Mouse (Mus musculus) lung, postnatal 0 days (tissue): ENCODE data around the gene Tmem9. TPM values are rescaled to one million over a fixed set of nuclear protein-coding genes. Genes with fewer than 3 reads are reported as not detected.

Experiments used
- ATAC-seq: fragments of 200-750 bp; cut with Nextera tagmentation; 2 replicates; pipeline ENCODE4 v1.8.0; 2017; ENCODE audit warnings: moderate library complexity
- DNase-seq: peaks from one replicate; pipeline ENCODE4 v3.0.0-alpha.2; 2016; ENCODE audit warnings: low spot score
- H3K27ac ChIP-seq: fragments of 300-500 bp; sonication (generic); 2 replicates; pipeline ENCODE4 v1.5.1; 2014; ENCODE audit warnings: antibody characterized with exemption, mild to moderate bottlenecking, low read length, mixed read lengths
- H3K27me3 ChIP-seq: fragments of 300-500 bp; sonication (generic); replicated peaks from 2 replicates; pipeline ENCODE4 v1.6.1; 2014; ENCODE audit warnings: low read length, mixed read lengths; ENCODE audit not compliant: insufficient read depth
- H3K36me3 ChIP-seq: fragments of 300-500 bp; sonication (generic); 2 replicates; pipeline ENCODE4 v1.6.1; 2014; ENCODE audit warnings: low read length, mixed read lengths; ENCODE audit not compliant: insufficient read depth
- H3K4me1 ChIP-seq: fragments of 300-500 bp; sonication (generic); 2 replicates; pipeline ENCODE4 v1.6.1; 2014; ENCODE audit warnings: antibody characterized with exemption, low read depth, low read length, mixed read lengths; ENCODE audit not compliant: insufficient read depth
- H3K4me2 ChIP-seq: fragments of 300-500 bp; sonication (generic); replicated peaks from 2 replicates; pipeline ENCODE4 v1.6.1; 2014; ENCODE audit warnings: low read depth, mild to moderate bottlenecking, low read length, moderate library complexity, mixed read lengths
- H3K4me3 ChIP-seq: fragments of 300-500 bp; sonication (generic); 2 replicates; pipeline ENCODE4 v1.5.1; 2014; ENCODE audit warnings: low read depth, low read length
- H3K9ac ChIP-seq: fragments of 300-500 bp; sonication (generic); replicated peaks from 2 replicates; pipeline ENCODE4 v1.6.1; 2014; ENCODE audit warnings: low read depth, mild to moderate bottlenecking
- H3K9me3 ChIP-seq: fragments of 300-500 bp; sonication (generic); 2 replicates; pipeline ENCODE4 v1.6.1; 2016; ENCODE audit warnings: low read length, mixed read lengths
- CTCF ChIP-seq: IDR thresholded peaks from 2 replicates; pipeline ENCODE4 v1.5.1; 2016; ENCODE audit warnings: antibody characterized with exemption, mild to moderate bottlenecking
- EP300 ChIP-seq: IDR thresholded peaks from 2 replicates; pipeline ENCODE4 v1.6.1; 2016; ENCODE audit warnings: antibody characterized with exemption, mild to moderate bottlenecking, control low read depth
- WGBS: fragments of 180-500 bp; shearing (Covaris S2); extraction: QIAGEN DNeasy Blood & Tissue Kit; methylation state at CpG from one replicate; pipeline ENCODE4 v1.1.7; 2014; 5-methylcytosine and 5-hydroxymethylcytosine counted together
- polyA plus RNA-seq: library from polyadenylated mRNA; unstranded; fragments of >200 nt; fragmentation: Nextera tagmentation; extraction: Ambion mirVana; gene quantifications from 2 replicates; pipeline ENCODE4 v1.2.1, GENCODE M21; 2015

The Tmem9 gene
- polyA plus RNA-seq, 1 experiment from 2014 or later = 106 TPM

DNA sequence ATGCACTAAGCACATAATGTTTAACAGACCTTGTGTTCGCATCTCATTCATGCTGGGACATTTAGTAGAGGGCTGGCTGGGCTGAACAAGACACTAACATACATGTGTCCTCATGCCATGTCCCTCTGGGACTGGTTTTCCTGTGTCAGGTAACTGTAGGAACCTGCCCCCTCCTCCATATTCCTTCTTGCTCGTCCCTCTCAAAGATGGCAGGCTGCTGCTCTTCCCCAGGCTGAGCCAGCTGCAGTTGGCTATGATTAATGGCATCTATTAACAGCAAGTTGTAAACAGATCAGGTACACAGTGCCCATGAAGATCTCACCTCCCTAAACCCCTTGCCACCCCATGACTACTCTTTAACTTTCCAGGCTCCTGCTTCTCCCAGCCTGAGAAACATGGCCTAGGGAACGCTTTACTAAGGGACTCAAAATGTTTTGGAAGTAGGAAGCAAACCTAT is 1.6 kb upstream of the Tmem9 start, which contains the start of gene Igfn1:
TSS of gene Igfn1 (minus strand) at position 51 of the 457 bp plus-strand sequence.
- H3K4me1 ChIP-seq = no peaks in the 10 kb centered on the region
- peak within 1 kb of the TSS; percentile 41; the same call in 1 of the 2 replicates for H3K4me3 ChIP-seq
- H3K27me3 ChIP-seq = no peaks in the 10 kb centered on the region
- H3K9me3 ChIP-seq = no peaks in the 10 kb centered on the region
- ATAC-seq (no peak), DNase-seq (no peak)
- TF ChIP-seq EP300 = no peak
- TF ChIP-seq CTCF = no peak
- H3K36me3 ChIP-seq = no peaks in the 10 kb centered on the region
- 85% methylated on average over 3 of the region's 3 CpGs for whole genome bisulfite sequencing
- no peak within 1 kb of the TSS for H3K9ac ChIP-seq
- no peak within 1 kb of the TSS for H3K27ac ChIP-seq
- peak within 1 kb of the TSS; percentile 58 for H3K4me2 ChIP-seq

DNA sequence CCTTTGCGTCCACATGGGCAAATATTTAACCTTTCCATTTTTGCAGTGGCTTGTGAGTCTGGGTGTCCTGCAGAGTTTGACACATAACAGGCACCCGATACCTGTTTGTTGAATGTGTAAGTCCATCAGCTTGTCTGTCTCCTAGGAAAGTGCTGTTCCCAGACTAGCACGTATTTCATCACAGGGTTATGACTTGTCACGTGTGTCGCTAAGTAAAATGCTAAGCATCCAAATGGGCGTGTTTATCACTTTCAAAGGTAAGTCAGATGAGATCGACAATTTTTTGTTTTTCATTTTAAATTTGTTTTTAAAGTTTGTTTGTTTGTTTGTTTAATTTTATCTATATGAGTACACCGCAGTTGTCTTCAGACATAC is 196 bp downstream of the Tmem9 start:
- Histone ChIP-seq H3K4me1 (no peaks in the 10 kb centered on the region), H3K4me3 (peak overlapping the region; percentile 41), H3K9me3 (no peaks in the 10 kb centered on the region), H3K27me3 (no peaks in the 10 kb centered on the region), H3K27ac (no peak overlapping the region), H3K9ac (no peak overlapping the region), H3K4me2 (peak overlapping the region; percentile 58), H3K36me3 (no peaks in the 10 kb centered on the region)
- TF ChIP-seq CTCF (no peak), EP300 (no peak)
- WGBS = 18% methylated on average over 8 of the region's 8 CpGs
- peak; percentile 47 for ATAC-seq
- no peak for DNase-seq

DNA sequence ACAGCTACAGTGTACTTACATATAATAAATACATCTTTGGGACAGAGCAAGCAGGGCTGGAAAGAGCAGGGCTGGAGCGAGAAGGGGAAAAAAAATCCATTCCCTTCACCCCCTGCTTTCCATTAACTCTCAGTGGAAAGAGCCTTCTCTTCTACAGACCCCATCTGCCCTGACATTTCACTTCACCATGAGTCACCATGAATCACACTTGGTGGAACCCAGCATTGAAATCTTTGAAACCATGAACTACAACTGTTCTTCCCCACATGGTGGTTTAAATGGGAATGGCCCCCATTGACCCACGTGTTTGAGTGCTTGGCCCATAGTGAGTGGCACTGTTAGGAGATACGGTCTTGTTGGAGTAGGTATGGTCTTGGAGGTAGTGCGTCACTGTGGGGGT is 2.3 kb downstream of the Tmem9 start:
- H3K27ac ChIP-seq = no peak overlapping the region
- TF ChIP-seq EP300 = no peak
- TF ChIP-seq CTCF = no peak
- DNase-seq (no peak), ATAC-seq (no peak)
- no peak overlapping the region for H3K4me3 ChIP-seq
- no peaks in the 10 kb centered on the region for H3K27me3 ChIP-seq
- H3K9me3 ChIP-seq = no peaks in the 10 kb centered on the region
- H3K4me2 ChIP-seq = no peak overlapping the region
- no peak overlapping the region for H3K9ac ChIP-seq
- WGBS = 91% methylated on average over 4 of the region's 4 CpGs
- no peaks in the 10 kb centered on the region for H3K4me1 ChIP-seq
- H3K36me3 ChIP-seq = no peaks in the 10 kb centered on the region

DNA sequence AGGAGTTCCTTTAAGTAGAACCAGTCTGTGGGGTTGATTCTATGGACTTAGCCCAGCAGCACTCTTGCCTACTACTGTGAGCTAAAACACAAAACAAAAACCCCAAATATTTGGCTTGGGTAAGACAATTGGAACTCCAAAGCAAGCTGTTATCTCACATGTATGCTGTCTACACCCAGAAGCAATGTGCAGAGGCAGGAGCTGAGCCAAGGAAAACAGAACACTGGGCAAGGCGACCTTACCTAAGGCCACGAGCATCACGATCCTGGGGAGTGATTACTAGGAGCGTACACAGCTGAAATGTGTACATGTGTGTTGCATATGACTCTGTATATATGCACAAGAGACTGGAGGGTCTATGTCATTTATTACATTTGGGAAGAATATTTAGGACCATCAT is 5.6 kb downstream of the Tmem9 start:
- no peaks in the 10 kb centered on the region for H3K9me3 ChIP-seq
- H3K27me3 ChIP-seq = no peaks in the 10 kb centered on the region
- ATAC-seq (no peak), DNase-seq (no peak)
- H3K4me2 ChIP-seq = no peak overlapping the region
- H3K9ac ChIP-seq = no peak overlapping the region
- H3K27ac ChIP-seq = no peak overlapping the region
- no peaks in the 10 kb centered on the region; the same call in 1 of the 2 replicates for H3K4me1 ChIP-seq
- no peaks in the 10 kb centered on the region for H3K36me3 ChIP-seq
- no peak for TF ChIP-seq CTCF
- 65% methylated on average over 4 of the region's 4 CpGs for WGBS
- no peak overlapping the region for H3K4me3 ChIP-seq

DNA sequence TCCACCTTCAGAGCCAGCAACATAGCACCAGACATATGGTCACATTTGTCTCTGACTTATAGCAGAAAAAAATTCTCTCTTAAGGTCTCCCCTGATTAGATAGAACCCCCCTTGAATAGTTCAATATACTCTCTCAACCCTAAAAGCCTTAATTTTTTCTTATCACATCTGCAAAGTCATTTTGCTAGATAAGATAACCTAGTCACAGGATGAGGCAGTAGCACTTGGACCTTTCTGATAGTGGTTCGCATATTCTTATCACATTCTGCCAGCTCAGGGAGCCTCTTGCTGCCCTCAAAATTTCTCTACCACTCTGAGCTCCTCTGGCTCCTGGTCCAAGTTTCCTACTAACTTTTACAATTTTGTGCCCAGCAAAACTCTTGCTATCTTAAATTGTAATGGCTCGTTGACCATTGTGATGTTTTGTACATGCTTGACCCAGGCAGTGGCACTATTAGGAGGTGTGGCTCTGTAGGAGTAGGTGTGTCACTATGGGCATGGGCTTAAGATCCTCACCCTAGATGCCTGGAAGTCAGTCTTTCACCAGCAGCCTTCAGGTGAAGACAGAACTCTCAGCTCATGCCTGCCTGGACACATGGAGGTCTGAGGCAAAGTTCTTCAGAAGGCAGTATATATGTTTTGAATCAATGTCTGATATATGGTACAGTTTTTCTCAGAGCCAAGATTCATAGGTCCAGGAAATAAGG is 7.0 kb downstream of the Tmem9 start:
- no peak for ATAC-seq

DNA sequence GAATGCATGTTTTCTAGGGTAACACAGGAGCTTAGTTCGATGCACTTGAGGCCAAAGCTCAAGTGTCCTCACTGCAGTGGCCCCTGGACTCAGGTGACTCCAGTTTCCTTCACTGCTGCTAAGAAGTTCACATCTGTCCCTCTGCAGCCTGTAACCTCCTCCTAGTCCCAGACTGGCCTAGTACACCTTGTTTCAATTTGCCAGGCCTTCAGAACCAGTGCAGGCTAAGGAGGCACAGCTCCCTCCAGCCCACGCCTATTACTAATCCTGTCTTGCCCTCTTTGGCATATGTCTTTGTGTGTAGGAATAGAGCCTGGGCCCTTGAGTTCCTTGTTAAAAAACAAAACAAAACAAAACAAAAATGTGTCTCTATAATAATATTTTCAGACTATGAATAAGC is 9.4 kb downstream of the Tmem9 start:
- DNase-seq = no peak
- Histone ChIP-seq H3K4me3 (peak overlapping the region; percentile 76), H3K36me3 (no peaks in the 10 kb centered on the region), H3K4me2 (peak overlapping the region; percentile 94; the same call in 1 of the 2 replicates), H3K9ac (no peak overlapping the region), H3K27me3 (no peaks in the 10 kb centered on the region), H3K4me1 (no peaks in the 10 kb centered on the region; the same call in 1 of the 2 replicates), H3K9me3 (no peaks in the 10 kb centered on the region), H3K27ac (no peak overlapping the region)
- TF ChIP-seq CTCF = no peak
- TF ChIP-seq EP300 = no peak
- WGBS = 84% methylated on average over 2 of the region's 2 CpGs
- ATAC-seq = no peak

More for the DNA sequence above, 7.0 kb downstream of the Tmem9 start:
- H3K9me3 ChIP-seq = no peaks in the 10 kb centered on the region
- TF ChIP-seq EP300 (no peak), CTCF (no peak)
- no peaks in the 10 kb centered on the region for H3K27me3 ChIP-seq
- no peaks in the 10 kb centered on the region; the same call in 1 of the 2 replicates for H3K4me1 ChIP-seq
- no peak overlapping the region for H3K4me2 ChIP-seq
- no peak overlapping the region for H3K9ac ChIP-seq
- no peak overlapping the region for H3K27ac ChIP-seq
- H3K36me3 ChIP-seq = no peaks in the 10 kb centered on the region
- H3K4me3 ChIP-seq = no peak overlapping the region
- no peak for DNase-seq
- 41% methylated on average over 2 of the region's 2 CpGs for WGBS
